Mouse (Mus musculus): ENCODE measurements around the gene Mff.

DNA sequence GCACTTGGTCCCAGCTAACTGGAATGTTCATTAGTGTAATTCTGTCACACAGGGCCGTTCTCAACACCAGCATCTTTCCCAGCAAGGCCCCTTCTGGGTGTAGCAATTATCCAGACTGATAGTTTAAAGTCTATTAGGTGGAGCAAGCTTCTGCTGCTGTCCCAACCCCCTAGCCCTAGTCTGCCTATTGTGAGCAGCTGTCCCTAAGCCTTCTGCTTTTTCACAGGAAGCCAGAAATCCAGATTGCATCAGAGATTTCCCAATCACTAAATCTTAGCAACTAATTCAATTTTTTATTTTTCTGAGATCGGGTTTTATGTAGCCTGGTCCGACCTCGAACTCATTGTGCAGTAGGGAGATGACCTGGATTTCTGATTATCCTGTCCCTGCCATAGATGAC lies 74.2 kb downstream of the Mff start:
- no peak for TF ChIP-seq CTCF (IDR thresholded peaks at IDR 0.05; ENCODE audit: low read depth, low read length)
- no peak for TF ChIP-seq EP300 (IDR thresholded peaks at IDR 0.05; ENCODE audit: insufficient read depth, low read depth, low read length)
- TF ChIP-seq POLR2A (IDR thresholded peaks at IDR 0.05; ENCODE audit: insufficient read depth, low read length): no peak

All from ES-Bruce4 (cell line).